ENCODE assay signal across 16 mouse cellular contexts in genomic region chr2:146401588-146401987, GRCm38 (mm10).
"Had no signal": no experiment of that assay in that cellular context is flagged by ENCODE, and none has a peak within 500 bp of the region (broad histone marks: within the 10 kb centered on the region; RNA-seq: fewer than 3 reads in every experiment).

No protein-coding gene starts in this region.

- ATAC-seq: midbrain, embryonic 16.5 days had no signal

- H3K27me3 ChIP-seq: neural tube, embryonic 12.5 days had no signal

- H3K36me3 ChIP-seq: neural tube, embryonic 12.5 days had no signal

- H3K4me3 ChIP-seq: neural tube, embryonic 12.5 days had no signal

- H3K27ac ChIP-seq: neural tube, embryonic 12.5 days had no signal

- H3K9ac ChIP-seq: lung, embryonic 14.5 days; neural tube, embryonic 12.5 days had no signal

- DNase-seq: lung, adult 18-20 months; lung, embryonic 14.5 days; lung, postnatal 10 days; lung, postnatal 4 days; midbrain, embryonic 14.5 days; retina, postnatal 1 day; right cerebral cortex, adult 18-20 months; right cerebral cortex, postnatal 25 days; right cerebral cortex, postnatal 4 days; spleen, adult 18-20 months; thymus, adult 18-20 months; thymus, postnatal 14 days; thymus, postnatal 36 days had no signal

- H3K4me2 ChIP-seq: lung, embryonic 14.5 days; midbrain, embryonic 11.5 days; neural tube, embryonic 12.5 days had no signal

- H3K9me3 ChIP-seq: neural tube, embryonic 12.5 days had no signal
